Mouse (Mus musculus) E14TG2a.4 (cell line): ENCODE results near the gene Sp3.

Experiments used
- CTCF ChIP-seq: conservative IDR thresholded peaks from 2 replicates; pipeline ENCODE4 v1.5.1; 2014; ENCODE audit warnings: low read length
- POU5F1 ChIP-seq: IDR thresholded peaks from 2 replicates; pipeline ENCODE4 v1.6.1; 2014; ENCODE audit warnings: low read length, borderline replicate concordance

DNA sequence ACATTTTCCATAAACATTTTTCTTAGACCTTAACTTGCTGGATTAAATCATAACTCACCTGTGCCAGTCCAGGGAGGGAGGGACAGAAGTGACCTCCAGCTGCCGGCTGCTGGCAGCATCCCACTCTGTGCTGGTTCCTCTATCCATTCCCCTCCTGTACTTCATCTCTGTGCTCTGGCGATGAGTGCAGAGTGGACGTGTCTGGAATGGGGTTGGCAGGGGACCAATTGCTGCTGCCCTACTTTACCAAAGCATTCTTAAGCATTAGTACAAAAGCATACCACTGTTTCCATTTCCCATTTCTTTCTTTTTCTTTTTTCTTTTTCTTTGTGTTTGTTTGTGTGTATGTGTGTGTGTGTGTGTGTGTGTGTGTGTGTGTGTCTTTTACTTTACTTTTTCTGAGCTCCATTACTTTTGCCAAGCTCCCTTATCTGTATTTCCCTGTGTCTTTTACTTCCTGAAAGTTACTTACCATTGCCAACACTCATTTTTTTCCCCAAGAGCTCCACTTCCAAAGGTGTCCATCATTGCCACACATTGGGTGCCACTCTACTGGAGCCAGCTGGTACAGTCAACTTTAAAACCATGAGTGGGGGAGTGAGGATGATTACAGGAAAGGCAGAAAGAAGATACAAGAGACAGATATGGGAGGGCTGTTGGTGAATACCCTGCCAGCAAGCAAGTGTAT is 82.0 kb downstream of the Sp3 start:
- TF ChIP-seq CTCF (no peak), POU5F1 (no peak)
